Mouse (Mus musculus) stomach, embryonic 14.5 days (tissue): ENCODE data around the gene BC055324. TPM values are rescaled to one million over a fixed set of nuclear protein-coding genes. Genes with fewer than 3 reads are reported as not detected.

Experiments used
- ATAC-seq: fragments of 200-750 bp; cut with Nextera tagmentation; 2 replicates; pipeline ENCODE4 v1.8.0; 2017; ENCODE audit warnings: low read depth, moderate TSS enrichment; ENCODE audit not compliant: insufficient number of reproducible peaks, insufficient read depth, low FRiP score
- H3K27ac ChIP-seq: fragments of 300-500 bp; sonication (generic); 2 replicates; pipeline ENCODE4 v1.5.1; 2014; ENCODE audit warnings: mild to moderate bottlenecking, low read length, moderate library complexity, mixed read lengths
- H3K27me3 ChIP-seq: fragments of 300-500 bp; sonication (generic); 2 replicates; pipeline ENCODE4 v1.6.1; 2014; ENCODE audit warnings: low read length, control low read depth, mixed read lengths; ENCODE audit not compliant: control insufficient read depth, insufficient read depth
- H3K36me3 ChIP-seq: fragments of 300-500 bp; sonication (generic); 2 replicates; pipeline ENCODE4 v1.6.1; 2014; ENCODE audit warnings: mild to moderate bottlenecking, control low read depth, low read length, moderate library complexity, mixed read lengths; ENCODE audit not compliant: control insufficient read depth, insufficient read depth
- H3K4me1 ChIP-seq: fragments of 300-500 bp; sonication (generic); 2 replicates; pipeline ENCODE4 v1.6.1; 2014; ENCODE audit warnings: low read length, control low read depth, mixed read lengths; ENCODE audit not compliant: control insufficient read depth, insufficient read depth
- H3K4me2 ChIP-seq: fragments of 300-500 bp; sonication (generic); replicated peaks from 2 replicates; pipeline ENCODE4 v1.6.1; 2014; ENCODE audit warnings: low read depth, low read length, control low read depth
- H3K4me3 ChIP-seq: fragments of 300-500 bp; sonication (generic); 2 replicates; pipeline ENCODE4 v1.5.1; 2014; ENCODE audit warnings: low read depth, low read length, control low read depth
- H3K9ac ChIP-seq: fragments of 300-500 bp; sonication (generic); replicated peaks from 2 replicates; pipeline ENCODE4 v1.6.1; 2014; ENCODE audit warnings: low read depth, mild to moderate bottlenecking, control low read depth, low read length, moderate library complexity, mixed read lengths
- H3K9me3 ChIP-seq: fragments of 300-500 bp; sonication (generic); 2 replicates; pipeline ENCODE4 v1.6.1; 2016; ENCODE audit warnings: low read depth, low read length, control low read depth; ENCODE audit not compliant: control insufficient read depth
- WGBS: fragments of 180-500 bp; shearing (Covaris S2); extraction: QIAGEN DNeasy Blood & Tissue Kit; methylation state at CpG from one replicate; pipeline ENCODE4 v1.1.7; 2014; 5-methylcytosine and 5-hydroxymethylcytosine counted together
- polyA plus RNA-seq: library from polyadenylated mRNA; unstranded; fragments of >200 nt; fragmentation: Nextera tagmentation; extraction: Ambion mirVana; gene quantifications from 2 replicates; pipeline ENCODE4 v1.2.1, GENCODE M21; 2014

Gene BC055324
- polyA plus RNA-seq, 1 experiment from 2014 or later, result 24.3 TPM

- Histone ChIP-seq H3K4me2 (no peak overlapping the region), H3K9ac (no peak overlapping the region), H3K4me1 (0 out of 2 replicates have a peak, but pooled peaks cover 7% of the 10 kb centered on the region), H3K9me3 (no peaks in the 10 kb centered on the region), H3K36me3 (no peaks in the 10 kb centered on the region), H3K27me3 (no peaks in the 10 kb centered on the region), H3K4me3 (no peak overlapping the region), H3K27ac (no peak overlapping the region)
- no peak for ATAC-seq
- WGBS, result 27% methylated on average over 11 of the region's 11 CpGs
Observed at GRCm38 (mm10) chr1:163908389-163908788, 86.2 kb downstream of the BC055324 start.

- 24% methylated on average over 4 of the region's 4 CpGs for WGBS
- no peak overlapping the region for H3K4me2 ChIP-seq
- H3K27ac ChIP-seq, result no peak overlapping the region
- H3K36me3 ChIP-seq, result no peaks in the 10 kb centered on the region
- no peaks in the 10 kb centered on the region for H3K9me3 ChIP-seq
- H3K27me3 ChIP-seq, result no peaks in the 10 kb centered on the region
- H3K4me3 ChIP-seq, result no peak overlapping the region
- no peak for ATAC-seq
- 0 out of 2 replicates have a peak, but pooled peaks cover 7% of the 10 kb centered on the region for H3K4me1 ChIP-seq
- no peak overlapping the region for H3K9ac ChIP-seq
Observed at GRCm38 (mm10) chr1:163907007-163907811, 87.4 kb downstream of the BC055324 start.

GRCm38 (mm10) chr1:163903411-163903810, 91.2 kb downstream of the BC055324 start:
- ATAC-seq, result no peak
- WGBS, result 88% methylated on average over 3 of the region's 3 CpGs
- 0 out of 2 replicates have a peak, but pooled peaks cover 7% of the 10 kb centered on the region for H3K4me1 ChIP-seq

GRCm38 (mm10) chr1:163900168-163900567, 94.4 kb downstream of the BC055324 start:
- Histone ChIP-seq H3K36me3 (no peaks in the 10 kb centered on the region), H3K4me1 (no peaks in the 10 kb centered on the region), H3K27ac (no peak overlapping the region), H3K4me3 (no peak overlapping the region), H3K4me2 (no peak overlapping the region), H3K9me3 (no peaks in the 10 kb centered on the region), H3K9ac (no peak overlapping the region), H3K27me3 (no peaks in the 10 kb centered on the region)
- no peak for ATAC-seq
- WGBS, result 85% methylated on average over 2 of the region's 2 CpGs

More at GRCm38 (mm10) chr1:163903411-163903810, 91.2 kb downstream of the BC055324 start:
- no peak overlapping the region for H3K27ac ChIP-seq
- no peak overlapping the region for H3K4me2 ChIP-seq
- no peaks in the 10 kb centered on the region for H3K9me3 ChIP-seq
- no peaks in the 10 kb centered on the region for H3K36me3 ChIP-seq
- no peaks in the 10 kb centered on the region for H3K27me3 ChIP-seq
- H3K4me3 ChIP-seq, result no peak overlapping the region
- H3K9ac ChIP-seq, result no peak overlapping the region

GRCm38 (mm10) chr1:163899575-163899974, 95.0 kb downstream of the BC055324 start:
- H3K9ac ChIP-seq, result no peak overlapping the region
- H3K27me3 ChIP-seq, result no peaks in the 10 kb centered on the region
- H3K4me1 ChIP-seq, result no peaks in the 10 kb centered on the region
- H3K36me3 ChIP-seq, result no peaks in the 10 kb centered on the region
- no peaks in the 10 kb centered on the region for H3K9me3 ChIP-seq
- H3K27ac ChIP-seq, result no peak overlapping the region
- no peak overlapping the region for H3K4me2 ChIP-seq
- no peak for ATAC-seq
- H3K4me3 ChIP-seq, result no peak overlapping the region
- 89% methylated on average over 2 of the region's 2 CpGs for WGBS

GRCm38 (mm10) chr1:163898291-163898764, 96.3 kb downstream of the BC055324 start:
- H3K4me2 ChIP-seq, result no peak overlapping the region
- H3K27me3 ChIP-seq, result no peaks in the 10 kb centered on the region
- H3K9ac ChIP-seq, result no peak overlapping the region
- no peak overlapping the region for H3K27ac ChIP-seq
- no peak overlapping the region for H3K4me3 ChIP-seq
- ATAC-seq, result no peak
- no peaks in the 10 kb centered on the region for H3K4me1 ChIP-seq
- no peaks in the 10 kb centered on the region for H3K9me3 ChIP-seq
- 43% methylated on average over 5 of the region's 5 CpGs for WGBS
- no peaks in the 10 kb centered on the region for H3K36me3 ChIP-seq

Other genes starting within 250 kb of the BC055324 start
- 43.9 and 49.6 TPM in 2 replicates for gene Kifap3, start 215.2 kb downstream of the BC055324 start, polyA plus RNA-seq
- 16.6 and 22.6 TPM in 2 replicates for gene Scyl3, start 65.7 kb downstream of the BC055324 start, polyA plus RNA-seq
- gene Mettl18, start 93 bp upstream of the BC055324 start, polyA plus RNA-seq, result 8.4 and 10.5 TPM in 2 replicates
- not detected in 2 replicates for gene Sele, start 53.4 kb upstream of the BC055324 start, polyA plus RNA-seq
- 0.41 and 0.63 TPM in 2 replicates for gene Sell, start 67.2 kb upstream of the BC055324 start, polyA plus RNA-seq
- gene Selp, start 120.5 kb upstream of the BC055324 start, polyA plus RNA-seq, result not detected in 2 replicates
- 0.54 and 0.70 TPM in 2 replicates for gene F5, start 157.0 kb upstream of the BC055324 start, polyA plus RNA-seq